Mouse (Mus musculus) intestine, postnatal 0 days (tissue): ENCODE data around the gene Mfsd4a. TPM values are rescaled to one million over a fixed set of nuclear protein-coding genes. Genes with fewer than 3 reads are reported as not detected.

Experiments used
- ATAC-seq: fragments of 200-750 bp; cut with Nextera tagmentation; 2 replicates; pipeline ENCODE4 v1.8.0; 2017; ENCODE audit warnings: mild to moderate bottlenecking, moderate TSS enrichment, moderate library complexity
- H3K27ac ChIP-seq: fragments of 300-500 bp; sonication (generic); 2 replicates; pipeline ENCODE4 v1.5.1; 2014; ENCODE audit warnings: mild to moderate bottlenecking, low read depth, low read length, moderate library complexity
- H3K27me3 ChIP-seq: fragments of 300-500 bp; sonication (generic); replicated peaks from 2 replicates; pipeline ENCODE4 v1.6.1; 2014; ENCODE audit warnings: low read length, mixed read lengths; ENCODE audit not compliant: control insufficient read depth, insufficient read depth
- H3K36me3 ChIP-seq: fragments of 300-500 bp; sonication (generic); 2 replicates; pipeline ENCODE4 v1.6.1; 2014; ENCODE audit warnings: mild to moderate bottlenecking, moderate library complexity; ENCODE audit not compliant: control insufficient read depth, insufficient read depth
- H3K4me1 ChIP-seq: fragments of 300-500 bp; sonication (generic); replicated peaks from 2 replicates; pipeline ENCODE4 v1.6.1; 2014; ENCODE audit warnings: antibody characterized with exemption, low read length, mixed read lengths; ENCODE audit not compliant: control insufficient read depth, insufficient read depth
- H3K4me2 ChIP-seq: fragments of 300-500 bp; sonication (generic); replicated peaks from 2 replicates; pipeline ENCODE4 v1.6.1; 2014; ENCODE audit warnings: low read depth, mild to moderate bottlenecking, moderate library complexity
- H3K4me3 ChIP-seq: fragments of 300-500 bp; sonication (generic); 2 replicates; pipeline ENCODE4 v1.5.1; 2014; ENCODE audit warnings: low read depth, low read length
- H3K9ac ChIP-seq: fragments of 300-500 bp; sonication (generic); 2 replicates; pipeline ENCODE4 v1.6.1; 2014; ENCODE audit warnings: mild to moderate bottlenecking, low read depth, low read length
- H3K9me3 ChIP-seq: fragments of 300-500 bp; sonication (generic); 2 replicates; pipeline ENCODE4 v1.6.1; 2016; ENCODE audit warnings: mixed run types; ENCODE audit not compliant: control insufficient read depth
- CTCF ChIP-seq: sonication (generic); IDR thresholded peaks from 2 replicates; pipeline ENCODE4 v1.5.1; 2016; ENCODE audit warnings: low read depth, mild to moderate bottlenecking, control low read depth, antibody characterized with exemption, moderate library complexity
- WGBS: fragments of 180-500 bp; shearing (Covaris S2); extraction: QIAGEN DNeasy Blood & Tissue Kit; methylation state at CpG from one replicate; pipeline ENCODE4 v1.1.7; 2014; 5-methylcytosine and 5-hydroxymethylcytosine counted together
- polyA plus RNA-seq: library from polyadenylated mRNA; unstranded; fragments of >200 nt; fragmentation: Nextera tagmentation; extraction: Ambion mirVana; gene quantifications from 2 replicates; pipeline ENCODE4 v1.2.1, GENCODE M21; 2015

Mfsd4a gene
- polyA plus RNA-seq, 1 experiment from 2014 or later = 6.1 TPM

DNA sequence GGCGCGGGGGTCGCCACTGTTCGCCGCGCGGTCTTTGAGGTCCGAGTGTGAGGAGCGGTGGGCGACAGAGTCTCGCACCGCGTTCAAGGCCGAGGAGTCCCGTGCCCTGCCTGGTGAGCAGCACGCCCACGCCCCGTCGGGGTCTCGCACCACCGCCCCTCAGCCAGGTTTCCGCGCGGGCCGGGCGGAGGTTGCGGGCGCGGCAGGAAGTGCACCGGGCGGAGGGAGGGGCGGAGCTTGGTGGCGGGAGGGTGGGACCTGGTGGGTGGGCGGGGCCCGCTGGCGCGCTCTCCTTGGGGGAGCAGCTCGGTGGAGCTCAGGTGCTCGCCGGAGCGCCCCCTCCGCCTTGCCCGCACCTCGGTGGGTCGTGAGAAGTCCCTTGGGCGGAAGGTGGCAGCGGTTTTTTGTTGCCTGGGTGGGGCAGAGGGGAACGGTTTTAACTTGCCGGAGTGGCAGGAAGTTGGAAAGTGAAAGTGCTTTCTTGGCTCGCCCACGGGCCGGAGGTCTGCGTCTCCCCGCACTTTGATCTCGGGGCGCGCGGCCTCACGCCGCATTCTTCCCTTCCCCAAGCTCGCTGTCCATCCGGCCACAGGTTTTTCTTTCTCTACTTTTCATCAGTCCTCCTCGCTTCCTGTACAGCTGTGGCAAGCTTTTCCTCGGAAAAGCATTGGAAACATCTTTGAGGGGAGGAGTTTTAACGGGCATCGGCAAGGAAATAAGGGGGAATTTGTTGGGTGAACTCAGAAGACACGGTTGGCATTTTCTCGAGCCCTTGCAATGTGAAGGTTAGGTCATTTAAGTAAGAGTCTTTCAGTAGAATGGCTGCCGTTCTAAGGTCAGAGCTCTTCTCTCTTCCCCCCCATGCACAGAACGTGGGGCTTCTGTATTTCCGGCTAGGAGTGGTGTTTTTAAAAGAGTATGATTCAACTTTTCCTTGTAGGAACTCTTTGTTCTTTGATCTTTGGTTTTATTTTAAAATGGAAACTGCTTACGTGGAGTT lies 59.7 kb downstream of the Mfsd4a start:
- WGBS = under 1% methylated on average over 70 of the region's 72 CpGs

GRCm38 (mm10) chr1:132007282-132007815 lies 60.5 kb downstream of the Mfsd4a start, which contains the start of gene Elk4:
Elk4 (plus strand) TSS chr1:132007607.
- H3K27ac ChIP-seq = peak within 1 kb of the TSS; percentile 100
- no peaks in the 10 kb centered on the region for H3K9me3 ChIP-seq
- H3K4me1 ChIP-seq = peaks cover 11% of the 10 kb centered on the region
- no peaks in the 10 kb centered on the region for H3K36me3 ChIP-seq
- no peaks in the 10 kb centered on the region for H3K27me3 ChIP-seq
- peak within 1 kb of the TSS; percentile 99 for H3K9ac ChIP-seq
- ATAC-seq = peak; percentile 81
- no peak for TF ChIP-seq CTCF
- under 1% methylated on average over 61 of the region's 61 CpGs for WGBS
- H3K4me3 ChIP-seq = peak within 1 kb of the TSS; percentile 70
- H3K4me2 ChIP-seq = peak within 1 kb of the TSS; percentile 74

More for the DNA sequence above, 59.7 kb downstream of the Mfsd4a start:
- H3K9ac ChIP-seq = peak overlapping the region; percentile 99
- H3K9me3 ChIP-seq = no peaks in the 10 kb centered on the region
- no peaks in the 10 kb centered on the region for H3K27me3 ChIP-seq
- peak; percentile 89 for ATAC-seq
- peak overlapping the region; percentile 100 for H3K27ac ChIP-seq
- H3K4me3 ChIP-seq = peak overlapping the region; percentile 70
- H3K4me1 ChIP-seq = peaks cover 11% of the 10 kb centered on the region
- peak overlapping the region; percentile 74 for H3K4me2 ChIP-seq
- peak; percentile 38 for TF ChIP-seq CTCF
- no peaks in the 10 kb centered on the region for H3K36me3 ChIP-seq

- Histone ChIP-seq H3K9ac (peak overlapping the region; percentile 99), H3K27ac (peak overlapping the region; percentile 100; the same call in 1 of the 2 replicates), H3K4me2 (peak overlapping the region; percentile 74), H3K4me3 (peak overlapping the region; percentile 70; the same call in 1 of the 2 replicates), H3K4me1 (peaks cover 11% of the 10 kb centered on the region), H3K27me3 (no peaks in the 10 kb centered on the region), H3K9me3 (no peaks in the 10 kb centered on the region), H3K36me3 (no peaks in the 10 kb centered on the region)
- no peak for ATAC-seq
- TF ChIP-seq CTCF = no peak
- 14% methylated on average over 5 of the region's 5 CpGs for WGBS
Observed at GRCm38 (mm10) chr1:132006721-132007120, 61.1 kb downstream of the Mfsd4a start.

GRCm38 (mm10) chr1:132006046-132006445 lies 61.8 kb downstream of the Mfsd4a start:
- WGBS = 63% methylated on average over 3 of the region's 3 CpGs
- Histone ChIP-seq H3K27ac (no peak overlapping the region), H3K36me3 (no peaks in the 10 kb centered on the region), H3K9ac (no peak overlapping the region), H3K4me2 (no peak overlapping the region), H3K4me3 (no peak overlapping the region), H3K4me1 (peaks cover 11% of the 10 kb centered on the region), H3K9me3 (no peaks in the 10 kb centered on the region), H3K27me3 (no peaks in the 10 kb centered on the region)
- no peak for TF ChIP-seq CTCF
- ATAC-seq = no peak

GRCm38 (mm10) chr1:132005466-132005865 lies 62.4 kb downstream of the Mfsd4a start:
- Histone ChIP-seq H3K4me1 (peaks cover 11% of the 10 kb centered on the region), H3K9me3 (no peaks in the 10 kb centered on the region), H3K36me3 (no peaks in the 10 kb centered on the region), H3K27me3 (no peaks in the 10 kb centered on the region), H3K9ac (no peak overlapping the region), H3K4me2 (no peak overlapping the region), H3K4me3 (no peak overlapping the region), H3K27ac (no peak overlapping the region)
- no peak for TF ChIP-seq CTCF
- 86% methylated on average over 1 of the region's 1 CpGs for WGBS
- no peak for ATAC-seq

DNA sequence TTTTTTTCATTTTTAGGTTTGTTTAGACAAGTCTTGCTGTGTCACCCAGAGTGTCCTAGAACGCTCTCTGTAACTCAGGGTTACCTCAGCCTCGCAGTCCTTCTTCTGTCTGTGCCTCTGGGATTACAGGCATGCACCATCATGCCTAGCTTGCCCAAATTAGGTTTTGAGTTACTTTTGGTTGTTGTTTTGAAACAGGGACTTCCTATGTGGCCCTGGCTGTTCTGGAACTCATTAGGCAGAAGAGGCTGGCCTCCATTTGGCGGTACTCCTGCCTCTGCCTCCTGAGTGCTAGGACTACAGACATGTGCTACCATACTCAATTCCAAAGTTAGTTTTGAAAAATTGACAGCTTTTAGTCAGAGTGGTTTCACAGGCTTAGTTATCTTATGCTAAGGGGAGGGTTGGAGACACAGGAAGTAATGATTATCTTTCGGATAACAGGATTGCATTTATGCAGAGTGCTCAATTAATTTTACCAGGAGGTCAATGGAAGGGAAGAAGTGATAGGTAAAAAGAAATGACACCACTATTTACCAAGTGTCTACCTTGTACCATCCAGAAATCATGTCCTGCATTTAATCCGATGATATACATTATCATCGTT lies 63.2 kb downstream of the Mfsd4a start:
- Histone ChIP-seq H3K27me3 (no peaks in the 10 kb centered on the region), H3K4me3 (no peak overlapping the region), H3K27ac (no peak overlapping the region), H3K4me1 (peaks cover 10% of the 10 kb centered on the region), H3K9ac (no peak overlapping the region), H3K36me3 (no peaks in the 10 kb centered on the region), H3K4me2 (no peak overlapping the region), H3K9me3 (no peaks in the 10 kb centered on the region)
- ATAC-seq = no peak
- WGBS = 86% methylated on average over 6 of the region's 6 CpGs
- TF ChIP-seq CTCF = no peak
